Mouse (Mus musculus) liver, embryonic 14.5 days (tissue): ENCODE data around the gene Qpctl. TPM values are rescaled to one million over a fixed set of nuclear protein-coding genes. Genes with fewer than 3 reads are reported as not detected.

Experiments used
- ATAC-seq: fragments of 200-750 bp; cut with Nextera tagmentation; 2 replicates; pipeline ENCODE4 v1.8.0; 2017; ENCODE audit warnings: moderate number of reproducible peaks, mild to moderate bottlenecking, moderate library complexity; ENCODE audit not compliant: insufficient read depth
- DNase-seq, 3 experiments: peaks; one replicate each; pipeline ENCODE4 v3.0.0-alpha.2; 2012 to 2013; ENCODE audit warnings: low read depth in 3 of 3, low spot score in 3 of 3
- H3K27ac ChIP-seq: fragments of 300-500 bp; sonication (generic); 2 replicates; pipeline ENCODE4 v1.5.1; 2014; ENCODE audit warnings: moderate library complexity, mild to moderate bottlenecking, control low read depth, inconsistent platforms
- H3K27me3 ChIP-seq: fragments of 300-500 bp; sonication (generic); 2 replicates; pipeline ENCODE4 v1.6.1; 2014; ENCODE audit warnings: mild to moderate bottlenecking, low read length, moderate library complexity; ENCODE audit not compliant: control insufficient read depth, insufficient read depth
- H3K36me3 ChIP-seq: fragments of 300-500 bp; sonication (generic); replicated peaks from 2 replicates; pipeline ENCODE4 v1.6.1; 2014; ENCODE audit warnings: low read depth; ENCODE audit not compliant: control insufficient read depth, insufficient read depth
- H3K4me1 ChIP-seq, 2 experiments: fragments of 200-500 bp in 1 of 2; fragments of 300-500 bp in 1 of 2; sonication (generic) in 1 of 2; replicated peaks; 2 replicates each; pipeline ENCODE4 v1.6.1; 2012 to 2014; ENCODE audit warnings: antibody characterized with exemption in 1 of 2, inconsistent platforms in 1 of 2, low read length in 1 of 2; ENCODE audit not compliant: control insufficient read depth in 2 of 2, insufficient read depth in 2 of 2
- H3K4me2 ChIP-seq: fragments of 300-500 bp; sonication (generic); 2 replicates; pipeline ENCODE4 v1.6.1; 2014; ENCODE audit warnings: low read depth, mild to moderate bottlenecking, control low read depth, moderate library complexity
- H3K4me3 ChIP-seq, 2 experiments: fragments of 200-500 bp in 1 of 2; fragments of 300-500 bp in 1 of 2; sonication (generic) in 1 of 2; 2 replicates each; pipeline ENCODE4 v1.5.1; 2012 to 2014; ENCODE audit warnings: low read depth in 2 of 2, low read length in 2 of 2, mild to moderate bottlenecking in 2 of 2, control low read depth in 1 of 2, inconsistent platforms in 1 of 2, moderate library complexity in 1 of 2; ENCODE audit not compliant: insufficient read depth in 1 of 2
- H3K9ac ChIP-seq: fragments of 300-500 bp; sonication (generic); replicated peaks from 2 replicates; pipeline ENCODE4 v1.6.1; 2014; ENCODE audit warnings: mild to moderate bottlenecking, control low read depth, moderate library complexity
- H3K9me3 ChIP-seq: fragments of 300-500 bp; sonication (generic); 2 replicates; pipeline ENCODE4 v1.6.1; 2016; ENCODE audit warnings: low read length, mixed read lengths; ENCODE audit not compliant: control insufficient read depth
- CTCF ChIP-seq: IDR thresholded peaks from 2 replicates; pipeline ENCODE4 v1.5.1; 2016; ENCODE audit warnings: antibody characterized with exemption, low read depth, control low read depth
- EP300 ChIP-seq: IDR thresholded peaks from 2 replicates; pipeline ENCODE4 v1.6.1; 2016; ENCODE audit warnings: antibody characterized with exemption, low read depth
- WGBS: fragments of 180-500 bp; shearing (Covaris S2); extraction: QIAGEN DNeasy Blood & Tissue Kit; methylation state at CpG from one replicate; pipeline ENCODE4 v1.1.7; 2014; ENCODE audit not compliant: insufficient replicate concordance; 5-methylcytosine and 5-hydroxymethylcytosine counted together
- polyA plus RNA-seq, 2 experiments: library from polyadenylated mRNA; depleted of rRNA in 1 of 2; stranded (reverse) in 1 of 2; unstranded in 1 of 2; fragments of >200 nt; fragmentation: Nextera tagmentation in 1 of 2; extraction: Ambion mirVana in 1 of 2; gene quantifications; 2 replicates each; pipeline versions ENCODE4 v1.2.1 to v1.2.3; 2012 to 2014

Qpctl gene
- polyA plus RNA-seq, 2 experiments = 2.2 to 2.3 TPM

DNA sequence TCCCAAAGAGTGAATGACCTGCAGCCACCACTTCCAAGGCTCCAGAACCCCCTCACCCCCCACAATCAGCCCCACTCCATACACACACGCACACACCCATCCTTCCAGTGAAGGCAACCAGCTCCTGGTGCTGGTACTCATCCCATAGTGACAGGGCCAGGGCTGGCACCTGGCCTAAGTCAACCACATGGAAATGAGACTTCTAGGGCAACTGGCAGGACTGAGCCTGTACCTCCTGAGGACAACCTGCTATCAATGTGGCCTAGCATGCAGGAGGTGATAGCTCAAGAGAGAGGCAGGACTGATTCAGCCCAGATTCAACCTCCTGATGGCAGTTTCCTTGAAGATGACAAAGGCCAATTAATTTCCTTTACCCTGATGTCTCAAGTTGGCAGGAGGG lies 48.8 kb downstream of the Qpctl start:
- DNase-seq (no peak), ATAC-seq (no peak)
- Histone ChIP-seq H3K4me2 (no peak overlapping the region), H3K27me3 (peaks cover 17% of the 10 kb centered on the region), H3K27ac (no peak overlapping the region), H3K4me3 (no peak overlapping the region), H3K4me1 (peaks cover 0 to 8% of the 10 kb centered on the region in 2 experiments; a peak in 1 of 4 replicates), H3K9me3 (no peaks in the 10 kb centered on the region), H3K9ac (no peak overlapping the region), H3K36me3 (no peaks in the 10 kb centered on the region)
- WGBS = 43% methylated on average over 1 of the region's 1 CpGs
- no peak for TF ChIP-seq EP300
- TF ChIP-seq CTCF = no peak

DNA sequence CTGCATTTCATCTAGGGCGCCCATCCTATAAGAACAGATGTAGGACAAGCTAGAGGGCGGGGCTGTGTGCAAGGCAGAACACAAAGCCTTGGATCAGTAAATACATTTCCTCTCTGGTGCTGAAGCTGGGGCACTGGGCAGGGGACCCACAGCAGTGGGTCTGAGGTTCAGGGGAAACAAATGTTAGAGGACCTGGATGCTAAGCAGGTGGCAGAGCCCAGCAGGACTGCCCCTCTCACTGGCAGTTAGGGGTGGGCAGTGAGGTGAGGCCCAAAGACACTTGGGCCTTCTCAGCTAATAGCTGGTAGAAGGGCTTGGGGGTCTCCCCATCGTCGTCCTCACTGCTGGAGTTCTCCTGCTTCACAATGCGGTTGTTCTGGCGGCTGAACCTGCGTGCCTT lies 50.3 kb downstream of the Qpctl start:
- Histone ChIP-seq H3K4me3 (no peak overlapping the region), H3K4me2 (no peak overlapping the region), H3K9ac (no peak overlapping the region), H3K9me3 (no peaks in the 10 kb centered on the region), H3K27me3 (peaks cover 25% of the 10 kb centered on the region), H3K27ac (no peak overlapping the region), H3K36me3 (no peaks in the 10 kb centered on the region), H3K4me1 (peaks cover 0 to 8% of the 10 kb centered on the region in 2 experiments; a peak in 1 of 4 replicates)
- no peak for ATAC-seq
- no peak for DNase-seq
- TF ChIP-seq EP300 (no peak), CTCF (no peak)
- WGBS = 64% methylated on average over 7 of the region's 7 CpGs

DNA sequence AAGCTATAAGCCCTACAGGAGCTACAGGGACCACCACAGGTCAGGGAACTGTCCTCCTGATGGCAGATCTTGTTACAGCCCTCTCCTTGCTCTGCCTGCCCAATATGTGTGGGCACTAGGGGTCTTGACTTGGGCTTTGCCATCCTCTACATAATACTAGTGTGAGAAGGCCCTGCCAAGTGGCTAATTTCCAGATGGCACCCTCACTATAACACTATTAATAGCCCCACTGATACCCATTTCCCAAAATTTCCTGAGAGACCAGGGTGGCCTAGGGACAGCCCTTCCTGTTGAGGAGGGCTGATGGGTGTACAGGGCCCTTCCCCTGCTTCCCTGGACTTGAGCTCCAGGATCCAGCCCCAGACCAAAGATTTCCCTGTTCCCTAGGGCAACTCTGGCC lies 51.2 kb downstream of the Qpctl start:
- peaks cover 26% of the 10 kb centered on the region for H3K27me3 ChIP-seq
- H3K36me3 ChIP-seq = no peaks in the 10 kb centered on the region
- H3K9me3 ChIP-seq = no peaks in the 10 kb centered on the region
- H3K4me1 ChIP-seq = peaks cover 0 to 11% of the 10 kb centered on the region in 2 experiments; a peak in 3 of 4 replicates
- no peak overlapping the region for H3K27ac ChIP-seq
- DNase-seq = no peak
- no peak for ATAC-seq
- H3K9ac ChIP-seq = no peak overlapping the region
- no peak overlapping the region for H3K4me2 ChIP-seq
- TF ChIP-seq EP300 (no peak), CTCF (no peak)
- no peak overlapping the region for H3K4me3 ChIP-seq

GRCm38 (mm10) chr7:19097217-19097616 lies 51.9 kb downstream of the Qpctl start:
- Histone ChIP-seq H3K4me2 (no peak overlapping the region), H3K4me1 (peaks cover 0 to 13% of the 10 kb centered on the region in 2 experiments; a peak in 3 of 4 replicates), H3K27ac (no peak overlapping the region), H3K27me3 (peaks cover 32% of the 10 kb centered on the region), H3K4me3 (no peak overlapping the region), H3K9ac (no peak overlapping the region), H3K36me3 (no peaks in the 10 kb centered on the region), H3K9me3 (no peaks in the 10 kb centered on the region)
- 23% methylated on average over 2 of the region's 2 CpGs for WGBS
- DNase-seq (no peak), ATAC-seq (no peak)
- TF ChIP-seq CTCF (no peak), EP300 (no peak)

DNA sequence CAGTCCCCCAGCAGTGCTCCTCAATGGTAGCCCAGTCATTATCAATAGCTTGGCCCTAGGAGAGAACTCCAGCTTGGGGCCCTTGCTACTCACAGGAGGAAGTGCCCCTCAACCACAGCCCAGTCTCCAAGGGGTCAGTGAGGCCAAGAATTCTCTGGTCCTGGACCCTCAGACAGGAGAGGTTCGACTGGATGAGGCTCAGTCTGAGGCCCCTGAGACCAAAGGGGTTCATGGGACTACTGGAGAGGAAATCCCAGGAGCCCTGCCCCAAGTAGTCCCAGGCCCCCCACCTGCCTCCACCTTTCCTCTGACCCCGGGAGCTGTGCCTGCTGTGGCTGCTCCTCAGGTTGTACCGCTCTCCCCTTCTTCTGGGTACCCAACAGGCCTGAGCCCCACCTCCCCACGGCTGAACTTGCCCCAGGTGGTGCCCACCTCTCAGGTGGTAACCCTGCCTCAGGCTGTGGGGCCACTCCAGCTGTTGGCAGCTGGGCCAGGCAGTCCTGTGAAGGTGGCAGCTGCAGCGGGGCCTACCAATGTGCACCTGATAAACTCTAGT lies 52.6 kb downstream of the Qpctl start:
- H3K36me3 ChIP-seq = no peaks in the 10 kb centered on the region
- H3K9ac ChIP-seq = no peak overlapping the region
- DNase-seq = no peak
- no peak for TF ChIP-seq CTCF
- no peak for TF ChIP-seq EP300
- no peak for ATAC-seq
- H3K9me3 ChIP-seq = no peaks in the 10 kb centered on the region
- no peak overlapping the region for H3K4me3 ChIP-seq
- H3K27me3 ChIP-seq = peaks cover 38% of the 10 kb centered on the region
- peaks cover 0 to 13% of the 10 kb centered on the region in 2 experiments; a peak in 3 of 4 replicates for H3K4me1 ChIP-seq
- peak overlapping the region; percentile 95 for H3K4me2 ChIP-seq
- 51% methylated on average over 5 of the region's 5 CpGs for WGBS
- H3K27ac ChIP-seq = no peak overlapping the region
